Mouse (Mus musculus): ENCODE results near the gene Rnf41. TPM values are rescaled to one million over a fixed set of nuclear protein-coding genes. Genes with fewer than 3 reads are reported as not detected.

Rnf41 gene
- polyA plus RNA-seq, 1 experiment from 2014 or later = 43.3 TPM

- peak; percentile 84 for ATAC-seq
- CTCF ChIA-PET = interaction anchor here (1.0 to 1.5 kb wide), 3 partner anchors 10 to 88 kb away, joined by 3 to 4 read pairs (median 3); no protein-coding TSS in a partner anchor
- TF ChIP-seq CTCF (IDR thresholded peaks at IDR 0.05) = peak; percentile 59
Observed at GRCm38 (mm10) chr10:128458719-128459408, 47.4 kb downstream of the Rnf41 start, which contains the start of gene Smarcc2. Smarcc2 (plus strand) TSS chr10:128459248.

GRCm38 (mm10) chr10:128459409-128460269, 48.2 kb downstream of the Rnf41 start:
- ATAC-seq (peak; percentile 15), DNase-seq (ENCODE audit: low read depth, low spot score) (no peak)
- POLR2A ChIA-PET = interaction anchor here (0.6 to 1.8 kb wide), 7 partner anchors 9 to 123 kb away, joined by 3 to 8 read pairs (median 4); partner anchors contain the start of gene Zc3h10

More at GRCm38 (mm10) chr10:128458719-128459408, 47.4 kb downstream of the Rnf41 start, which contains the start of gene Smarcc2:
- DNase-seq (ENCODE audit: low read depth, low spot score) = no peak
- POLR2A ChIA-PET = no interaction called here
- no peaks in the 10 kb centered on the region for H3K27me3 ChIP-seq
- in situ Hi-C loops (cut with MboI; ENCODE audit: low pct_unique_long_range_greater_than_20kb) = loop anchor here (5.0 kb wide), 3 partner anchors 52 to 122 kb away; partner anchors contain the start of genes Coq10a and Cs

GRCm38 (mm10) chr10:128460270-128460630, 48.8 kb downstream of the Rnf41 start:
- ATAC-seq (no peak), DNase-seq (ENCODE audit: low read depth, low spot score) (no peak)
- ChIA-PET CTCF (interaction anchor here (0.8 to 2.5 kb wide), 6 partner anchors 9 to 50 kb away, joined by 3 to 8 read pairs (median 3); no protein-coding TSS in a partner anchor), POLR2A (interaction anchor here (0.6 to 1.8 kb wide), 7 partner anchors 9 to 123 kb away, joined by 3 to 8 read pairs (median 4); partner anchors contain the start of gene Zc3h10)
- in situ Hi-C loops (cut with MboI; ENCODE audit: low pct_unique_long_range_greater_than_20kb) = loop anchor here (5.0 kb wide), 1 partner anchor 77 kb away; no protein-coding TSS in a partner anchor
- no peak for TF ChIP-seq CTCF (IDR thresholded peaks at IDR 0.05)
- H3K27me3 ChIP-seq = no peaks in the 10 kb centered on the region

More at GRCm38 (mm10) chr10:128459409-128460269, 48.2 kb downstream of the Rnf41 start:
- no peak for TF ChIP-seq CTCF (IDR thresholded peaks at IDR 0.05)
- H3K27me3 ChIP-seq = no peaks in the 10 kb centered on the region
- in situ Hi-C loops (cut with MboI; ENCODE audit: low pct_unique_long_range_greater_than_20kb) = loop anchor here (5.0 kb wide), 4 partner anchors 52 to 122 kb away; partner anchors contain the start of genes Coq10a and Cs
- CTCF ChIA-PET = interaction anchor here (0.8 to 2.5 kb wide), 8 partner anchors 10 to 87 kb away, joined by 3 to 8 read pairs (median 3); no protein-coding TSS in a partner anchor

GRCm38 (mm10) chr10:128474366-128474765, 62.9 kb downstream of the Rnf41 start:
- in situ Hi-C loops (cut with MboI; ENCODE audit: low pct_unique_long_range_greater_than_20kb) = no loop called here
- ChIA-PET CTCF (no interaction called here), POLR2A (no interaction called here)
- H3K27me3 ChIP-seq = no peaks in the 10 kb centered on the region
- no peak for TF ChIP-seq CTCF (IDR thresholded peaks at IDR 0.05)
- DNase-seq (ENCODE audit: low read depth, low spot score) = no peak
- ATAC-seq = no peak

GRCm38 (mm10) chr10:128486370-128486769, 74.9 kb downstream of the Rnf41 start:
- DNase-seq (ENCODE audit: low read depth, low spot score) (no peak), ATAC-seq (no peak)
- no peak for TF ChIP-seq CTCF (IDR thresholded peaks at IDR 0.05)
- CTCF ChIA-PET = interaction anchor here (1.2 to 1.4 kb wide), 2 partner anchors 9 to 26 kb away, joined by 3 to 6 read pairs; no protein-coding TSS in a partner anchor
- in situ Hi-C loops (cut with MboI; ENCODE audit: low pct_unique_long_range_greater_than_20kb) = no loop called here
- POLR2A ChIA-PET = no interaction called here
- H3K27me3 ChIP-seq = no peaks in the 10 kb centered on the region

GRCm38 (mm10) chr10:128487861-128488712, 76.6 kb downstream of the Rnf41 start:
- ChIA-PET POLR2A (interaction anchor here (0.8 to 1.9 kb wide), 4 partner anchors 12 to 111 kb away, joined by 3 to 8 read pairs (median 4); partner anchors contain the start of genes Ankrd52 and Esyt1), CTCF (interaction anchor here (1.1 to 1.5 kb wide), 4 partner anchors 11 to 22 kb away, joined by 3 to 6 read pairs (median 3); no protein-coding TSS in a partner anchor)
- no peaks in the 10 kb centered on the region for H3K27me3 ChIP-seq
- TF ChIP-seq CTCF (IDR thresholded peaks at IDR 0.05) = no peak
- in situ Hi-C loops (cut with MboI; ENCODE audit: low pct_unique_long_range_greater_than_20kb) = no loop called here
- no peak for DNase-seq (ENCODE audit: low read depth, low spot score)
- no peak for ATAC-seq

- in situ Hi-C loops (cut with MboI; ENCODE audit: low pct_unique_long_range_greater_than_20kb) = no loop called here
- CTCF ChIA-PET = interaction anchor here (1.2 to 1.5 kb wide), 2 partner anchors 19 to 21 kb away, joined by 3 read pairs; no protein-coding TSS in a partner anchor
- ATAC-seq (no peak), DNase-seq (ENCODE audit: low read depth, low spot score) (no peak)
- H3K27me3 ChIP-seq = no peaks in the 10 kb centered on the region
- TF ChIP-seq CTCF (IDR thresholded peaks at IDR 0.05) = no peak
- POLR2A ChIA-PET = interaction anchor here (1.0 to 1.5 kb wide), 2 partner anchors 29 to 37 kb away, joined by 4 read pairs; partner anchors contain the start of gene Esyt1
Observed at GRCm38 (mm10) chr10:128488776-128489175, 77.3 kb downstream of the Rnf41 start.

- peak; percentile 44 for DNase-seq (ENCODE audit: low read depth, low spot score)
- POLR2A ChIA-PET = interaction anchor here (1.0 to 1.5 kb wide), 4 partner anchors 13 to 46 kb away, joined by 4 to 6 read pairs (median 4); partner anchors contain the start of gene Esyt1
- CTCF ChIA-PET = interaction anchor here (0.9 to 1.5 kb wide), 3 partner anchors 20 to 79 kb away, joined by 3 read pairs; no protein-coding TSS in a partner anchor
- ATAC-seq = peak; percentile 18
- in situ Hi-C loops (cut with MboI; ENCODE audit: low pct_unique_long_range_greater_than_20kb) = no loop called here
- no peaks in the 10 kb centered on the region for H3K27me3 ChIP-seq
- no peak for TF ChIP-seq CTCF (IDR thresholded peaks at IDR 0.05)
Observed at GRCm38 (mm10) chr10:128489380-128489779, 77.9 kb downstream of the Rnf41 start.

- ATAC-seq (no peak), DNase-seq (ENCODE audit: low read depth, low spot score) (no peak)
- ChIA-PET POLR2A (interaction anchor here (0.9 to 1.7 kb wide), 5 partner anchors 10 to 143 kb away, joined by 3 to 7 read pairs (median 4); no protein-coding TSS in a partner anchor), CTCF (interaction anchor here (0.9 to 1.5 kb wide), 3 partner anchors 20 to 79 kb away, joined by 3 read pairs; no protein-coding TSS in a partner anchor)
- TF ChIP-seq CTCF (IDR thresholded peaks at IDR 0.05) = no peak
- in situ Hi-C loops (cut with MboI; ENCODE audit: low pct_unique_long_range_greater_than_20kb) = no loop called here
- no peaks in the 10 kb centered on the region for H3K27me3 ChIP-seq
Observed at GRCm38 (mm10) chr10:128489785-128490184, 78.3 kb downstream of the Rnf41 start.

Data from Patski (cell line).